Mouse (Mus musculus) neural tube, embryonic 13.5 days (tissue): ENCODE results near the gene C1qtnf2. TPM values are rescaled to one million over a fixed set of nuclear protein-coding genes. Genes with fewer than 3 reads are reported as not detected.

Experiments used
- ATAC-seq: fragments of 200-750 bp; cut with Nextera tagmentation; 2 replicates; pipeline ENCODE4 v1.8.0; 2017; ENCODE audit warnings: low read depth, mild to moderate bottlenecking, moderate TSS enrichment, moderate library complexity
- H3K27ac ChIP-seq: fragments of 300-500 bp; sonication (generic); replicated peaks from 2 replicates; pipeline ENCODE4 v1.5.1; 2015; ENCODE audit warnings: moderate library complexity, mild to moderate bottlenecking, inconsistent platforms
- H3K27me3 ChIP-seq: fragments of 300-500 bp; sonication (generic); 2 replicates; pipeline ENCODE4 v1.6.1; 2015; ENCODE audit warnings: mild to moderate bottlenecking, inconsistent platforms
- H3K36me3 ChIP-seq: fragments of 300-500 bp; sonication (generic); 2 replicates; pipeline ENCODE4 v1.6.1; 2015; ENCODE audit warnings: mild to moderate bottlenecking, inconsistent platforms
- H3K4me1 ChIP-seq: fragments of 300-500 bp; sonication (generic); replicated peaks from 2 replicates; pipeline ENCODE4 v1.6.1; 2015; ENCODE audit warnings: inconsistent platforms
- H3K4me2 ChIP-seq: fragments of 300-500 bp; sonication (generic); 2 replicates; pipeline ENCODE4 v1.6.1; 2015; ENCODE audit warnings: inconsistent platforms, mild to moderate bottlenecking, moderate library complexity
- H3K4me3 ChIP-seq: fragments of 300-500 bp; sonication (generic); 2 replicates; pipeline ENCODE4 v1.5.1; 2015; ENCODE audit warnings: mild to moderate bottlenecking, inconsistent platforms
- H3K9ac ChIP-seq: fragments of 300-500 bp; sonication (generic); 2 replicates; pipeline ENCODE4 v1.6.1; 2015; ENCODE audit warnings: moderate library complexity, mild to moderate bottlenecking, inconsistent platforms
- H3K9me3 ChIP-seq: fragments of 300-500 bp; sonication (generic); 2 replicates; pipeline ENCODE4 v1.6.1; 2016; ENCODE audit warnings: inconsistent platforms
- WGBS: fragments of 180-500 bp; shearing (Covaris S2); methylation state at CpG from one replicate; pipeline ENCODE4 v1.1.7; 2015; 5-methylcytosine and 5-hydroxymethylcytosine counted together
- polyA plus RNA-seq: library from polyadenylated mRNA; unstranded; fragments of >200 nt; fragmentation: Nextera tagmentation; extraction: Ambion mirVana; gene quantifications from 2 replicates; pipeline ENCODE4 v1.2.1, GENCODE M21; 2015

The C1qtnf2 gene
- polyA plus RNA-seq, 1 experiment from 2014 or later = 12.5 TPM

DNA sequence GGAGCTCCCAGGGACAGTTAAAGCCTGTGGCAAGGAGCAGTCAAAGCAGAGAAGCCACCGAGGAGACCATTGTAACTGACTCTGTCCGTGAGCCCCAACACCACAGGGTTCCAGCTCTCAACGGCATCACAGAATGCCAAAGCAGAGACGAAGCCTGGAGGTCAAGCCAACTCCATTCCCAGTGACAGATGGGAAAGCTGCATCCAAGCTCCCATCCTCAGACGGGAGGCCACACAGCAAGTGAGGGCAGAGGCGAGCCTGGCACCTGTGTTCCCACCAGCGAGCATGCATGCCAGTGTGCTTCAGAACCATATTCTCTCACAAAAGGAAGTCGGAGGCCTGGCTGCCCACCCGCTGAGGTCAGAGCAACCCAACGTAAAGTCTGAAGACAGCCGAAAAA is 43.6 kb downstream of the C1qtnf2 start:
- no peaks in the 10 kb centered on the region for H3K36me3 ChIP-seq
- no peaks in the 10 kb centered on the region for H3K27me3 ChIP-seq
- no peak overlapping the region for H3K27ac ChIP-seq
- H3K4me2 ChIP-seq = no peak overlapping the region
- no peak overlapping the region for H3K9ac ChIP-seq
- no peaks in the 10 kb centered on the region for H3K9me3 ChIP-seq
- H3K4me1 ChIP-seq = no peaks in the 10 kb centered on the region
- no peak for ATAC-seq
- WGBS = 75% methylated on average over 11 of the region's 11 CpGs
- no peak overlapping the region for H3K4me3 ChIP-seq

DNA sequence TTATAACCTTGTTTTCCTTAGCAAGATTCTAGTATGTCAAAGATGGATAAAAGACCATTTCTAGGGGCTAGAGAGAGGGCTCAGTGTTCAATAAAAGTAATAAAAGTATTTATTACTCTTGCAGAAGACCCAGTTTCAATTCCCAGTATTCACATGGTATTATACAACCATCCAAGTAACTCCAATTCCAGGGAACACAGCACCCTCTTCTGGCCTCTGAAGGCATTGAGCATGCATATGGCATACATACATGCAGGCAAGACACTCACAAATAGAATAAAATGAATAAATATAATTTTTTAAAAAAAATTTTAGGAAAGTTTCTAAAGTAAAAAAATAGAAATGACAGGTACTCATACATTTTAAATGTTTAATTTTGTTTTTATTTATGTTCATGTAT is 44.0 kb downstream of the C1qtnf2 start:
- Histone ChIP-seq H3K4me3 (no peak overlapping the region), H3K36me3 (no peaks in the 10 kb centered on the region), H3K4me1 (no peaks in the 10 kb centered on the region), H3K4me2 (no peak overlapping the region), H3K9ac (no peak overlapping the region), H3K27ac (no peak overlapping the region), H3K27me3 (no peaks in the 10 kb centered on the region), H3K9me3 (no peaks in the 10 kb centered on the region)
- no peak for ATAC-seq

DNA sequence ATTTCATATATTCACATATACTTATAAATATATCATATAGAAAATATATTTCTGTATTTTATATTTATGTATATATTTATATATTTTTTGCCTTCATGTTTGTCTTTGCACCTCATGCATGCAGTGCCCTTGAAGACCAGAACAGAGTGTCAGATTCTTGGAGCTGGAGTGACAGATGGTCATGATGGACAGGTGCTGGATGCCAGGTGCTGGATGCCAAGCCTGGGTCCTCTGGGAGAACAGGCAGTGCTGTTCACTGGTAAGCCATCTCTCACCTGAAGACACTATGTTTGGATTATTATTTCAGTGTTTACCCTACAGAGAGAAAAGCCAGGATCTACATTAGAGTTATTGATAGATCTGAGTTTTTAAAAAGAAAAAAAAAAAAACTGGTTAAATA is 44.7 kb downstream of the C1qtnf2 start:
- no peaks in the 10 kb centered on the region for H3K36me3 ChIP-seq
- H3K27me3 ChIP-seq = no peaks in the 10 kb centered on the region
- no peak for ATAC-seq
- H3K4me3 ChIP-seq = no peak overlapping the region
- no peak overlapping the region for H3K27ac ChIP-seq
- no peaks in the 10 kb centered on the region for H3K9me3 ChIP-seq
- H3K4me2 ChIP-seq = no peak overlapping the region
- no peak overlapping the region for H3K9ac ChIP-seq
- H3K4me1 ChIP-seq = no peaks in the 10 kb centered on the region

DNA sequence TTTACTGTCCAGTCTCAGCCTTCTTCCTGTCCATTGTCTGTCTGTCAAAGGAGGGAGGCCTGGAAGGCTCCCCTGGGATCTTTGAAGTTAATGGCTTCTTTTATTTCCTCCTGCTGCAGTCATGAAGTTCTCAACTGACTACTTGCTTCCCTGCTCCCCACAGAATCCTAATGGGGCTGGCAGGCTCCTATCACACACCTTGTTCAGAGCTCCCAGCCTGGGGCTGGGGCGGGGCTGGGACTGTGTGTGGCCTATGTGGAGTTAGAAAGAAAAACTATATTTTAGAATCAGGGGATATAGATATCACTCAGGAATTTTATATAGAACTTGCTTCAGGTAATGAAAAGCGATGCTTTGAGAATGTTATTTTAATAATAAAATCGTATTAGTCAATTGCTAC is 46.4 kb downstream of the C1qtnf2 start:
- Histone ChIP-seq H3K4me3 (no peak overlapping the region), H3K9ac (no peak overlapping the region), H3K4me2 (no peak overlapping the region), H3K27me3 (no peaks in the 10 kb centered on the region), H3K36me3 (no peaks in the 10 kb centered on the region), H3K9me3 (no peaks in the 10 kb centered on the region), H3K27ac (no peak overlapping the region), H3K4me1 (no peaks in the 10 kb centered on the region)
- ATAC-seq = no peak
- 73% methylated on average over 3 of the region's 3 CpGs for WGBS

DNA sequence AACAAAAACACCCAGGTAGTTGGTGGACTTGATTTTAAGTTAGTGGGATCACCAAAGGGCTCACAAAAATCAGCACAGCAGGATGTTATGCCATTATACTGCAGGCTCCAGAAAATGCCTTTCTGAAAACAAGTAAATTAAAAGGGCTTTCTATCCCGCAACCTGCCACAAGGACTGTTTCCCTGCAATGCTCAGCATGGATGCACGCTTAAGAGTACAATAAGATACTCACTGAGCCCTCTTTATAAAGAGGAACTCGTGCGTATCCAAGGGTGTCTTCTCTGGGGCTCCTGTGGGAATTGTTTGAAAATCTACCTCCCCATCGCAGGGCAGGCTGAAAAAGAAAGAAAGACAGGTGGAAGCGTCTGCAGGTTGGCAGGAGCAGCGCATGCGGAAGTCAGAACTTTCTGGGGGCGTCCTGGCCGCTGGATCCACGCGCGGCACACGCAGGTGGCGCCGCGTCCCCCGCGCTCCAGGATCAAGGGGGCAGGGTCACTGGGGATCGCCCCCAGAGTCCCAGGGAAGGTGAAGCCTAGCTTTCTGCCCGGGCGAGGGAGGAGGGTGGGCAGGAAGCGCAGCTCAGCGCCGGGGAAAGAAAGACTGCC is 54.1 kb downstream of the C1qtnf2 start:
- ATAC-seq = peak; percentile 49
- WGBS = under 1% methylated on average over 25 of the region's 25 CpGs
- H3K4me2 ChIP-seq = peak overlapping the region; percentile 89
- no peaks in the 10 kb centered on the region for H3K9me3 ChIP-seq
- H3K27ac ChIP-seq = peak overlapping the region; percentile 88
- peaks cover 42% of the 10 kb centered on the region for H3K4me1 ChIP-seq
- H3K27me3 ChIP-seq = no peaks in the 10 kb centered on the region
- peak overlapping the region; percentile 90 for H3K4me3 ChIP-seq
- H3K9ac ChIP-seq = peak overlapping the region; percentile 83
- peaks cover 2% of the 10 kb centered on the region; the same call in 1 of the 2 replicates for H3K36me3 ChIP-seq

DNA sequence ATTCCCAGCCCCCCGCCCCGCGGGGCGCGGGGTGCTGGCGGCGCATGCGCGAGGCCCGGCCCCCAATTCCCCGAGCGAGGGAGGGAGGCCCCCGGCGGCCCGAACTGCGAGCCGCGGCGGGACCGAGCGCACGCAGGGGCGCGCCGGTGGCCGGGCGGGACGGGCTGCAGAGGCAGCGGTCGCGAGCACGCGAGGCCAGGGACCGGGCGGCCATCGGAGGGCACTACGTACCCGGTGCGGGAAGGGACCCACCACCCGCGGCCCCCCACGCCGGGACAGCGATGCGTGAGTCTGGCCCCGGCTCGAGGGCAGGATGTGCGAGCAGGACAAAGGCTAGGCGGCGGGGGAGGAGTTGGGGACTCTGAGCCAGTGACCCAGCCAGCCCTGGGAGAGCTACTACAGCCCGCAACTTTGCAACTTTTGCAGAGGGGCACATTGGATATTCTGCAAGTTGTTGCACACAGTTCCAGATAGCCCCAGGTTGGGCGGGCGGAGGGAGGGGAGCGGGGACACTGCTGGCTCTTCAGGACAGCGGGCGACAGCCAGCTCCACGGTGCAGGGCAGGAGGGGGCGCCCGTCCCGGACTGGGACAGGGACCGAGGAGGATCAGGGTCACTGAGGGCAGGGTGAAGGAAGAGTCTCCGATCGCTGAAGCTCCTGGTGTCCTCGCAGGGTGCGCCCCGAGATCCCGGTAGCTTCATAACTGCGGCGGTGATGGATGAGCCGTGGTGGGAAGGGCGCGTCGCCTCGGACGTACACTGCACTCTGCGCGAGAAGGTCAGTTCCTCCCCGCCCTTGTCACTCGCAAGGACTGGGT is 54.8 kb downstream of the C1qtnf2 start, which contains the start of gene Ccnjl:
Gene Ccnjl (plus strand): TSS at position 102 of the 817 bp plus-strand sequence.
- peak; percentile 83 for ATAC-seq
- Histone ChIP-seq H3K27ac (peak within 1 kb of the TSS; percentile 88), H3K36me3 (peaks cover 9% of the 10 kb centered on the region; the same call in 1 of the 2 replicates), H3K9ac (peak within 1 kb of the TSS; percentile 83), H3K9me3 (no peaks in the 10 kb centered on the region), H3K27me3 (no peaks in the 10 kb centered on the region), H3K4me2 (peak within 1 kb of the TSS; percentile 89), H3K4me1 (peaks cover 45% of the 10 kb centered on the region), H3K4me3 (peak within 1 kb of the TSS; percentile 90)
- WGBS = under 1% methylated on average over 78 of the region's 79 CpGs

DNA sequence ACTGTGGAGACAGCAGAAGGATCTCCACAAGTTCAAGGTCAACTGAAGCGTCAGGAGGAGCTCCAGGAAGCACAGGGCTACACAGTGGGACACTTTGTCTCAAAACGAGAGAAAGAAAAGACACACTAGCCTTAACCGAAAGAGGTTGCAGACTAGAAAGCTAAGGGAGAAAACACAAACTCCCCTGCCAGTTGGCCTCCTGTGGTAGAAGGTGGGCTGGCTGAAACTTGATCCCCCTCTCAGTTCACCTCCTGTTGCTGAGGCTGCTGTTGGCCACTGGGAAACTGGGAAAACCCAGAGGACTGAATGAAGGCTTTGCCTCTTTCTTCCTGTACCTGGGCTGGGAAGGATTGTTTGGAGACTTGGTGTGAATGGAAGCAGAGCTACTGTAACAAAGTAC is 56.0 kb downstream of the C1qtnf2 start:
- H3K27me3 ChIP-seq = no peaks in the 10 kb centered on the region
- peak overlapping the region; percentile 89 for H3K4me2 ChIP-seq
- H3K4me1 ChIP-seq = peaks cover 45% of the 10 kb centered on the region
- peak overlapping the region; percentile 6; the same call in 1 of the 2 replicates for H3K9ac ChIP-seq
- peak overlapping the region; percentile 90 for H3K4me3 ChIP-seq
- H3K27ac ChIP-seq = peak overlapping the region; percentile 23; the same call in 1 of the 2 replicates
- H3K9me3 ChIP-seq = no peaks in the 10 kb centered on the region
- peaks cover 20% of the 10 kb centered on the region; the same call in 1 of the 2 replicates for H3K36me3 ChIP-seq
- ATAC-seq = no peak
- 6% methylated on average over 3 of the region's 3 CpGs for WGBS

DNA sequence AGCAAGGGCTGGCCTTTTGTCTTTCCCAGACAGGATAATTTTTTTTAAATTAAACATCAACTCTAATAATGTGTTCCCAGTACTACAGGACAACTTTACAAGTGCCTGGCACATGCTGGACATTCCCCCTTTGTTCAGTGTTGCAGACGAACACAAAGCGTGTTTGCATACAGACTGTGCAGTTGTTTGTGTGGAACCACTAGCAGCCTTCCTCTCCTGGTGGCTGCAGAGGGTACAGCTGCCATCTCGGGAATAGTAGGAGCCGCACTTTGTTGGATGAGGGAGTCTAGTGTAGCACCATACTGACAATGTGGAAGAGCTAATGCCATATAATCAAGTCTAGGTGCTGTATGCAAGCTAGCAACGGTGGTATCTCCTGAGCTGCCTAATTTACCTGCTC is 57.5 kb downstream of the C1qtnf2 start:
- Histone ChIP-seq H3K4me2 (peak overlapping the region; percentile 89), H3K27ac (peak overlapping the region; percentile 49; the same call in 1 of the 2 replicates)
- ATAC-seq = no peak

DNA sequence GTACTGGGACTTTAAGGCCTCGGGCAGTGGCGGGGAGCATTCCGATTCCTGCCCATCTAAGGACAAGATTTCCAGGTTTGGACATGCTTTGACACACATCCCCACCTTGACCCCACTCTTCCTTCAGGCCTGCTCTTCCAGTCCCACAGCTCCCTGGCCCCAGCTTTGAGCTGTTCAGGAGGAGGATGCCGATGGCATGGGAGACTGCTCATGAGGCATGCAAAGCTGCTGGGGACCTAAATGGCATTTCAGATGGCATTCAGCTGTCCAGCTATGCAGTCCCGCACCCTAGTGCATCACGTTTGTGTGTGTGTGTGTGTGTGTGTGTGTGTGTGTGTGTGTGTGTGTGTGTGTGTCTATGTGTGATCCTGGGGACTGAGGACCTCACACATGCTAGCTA is 63.0 kb downstream of the C1qtnf2 start:
- Histone ChIP-seq H3K27me3 (no peaks in the 10 kb centered on the region), H3K4me3 (no peak overlapping the region), H3K4me1 (peaks cover 36% of the 10 kb centered on the region), H3K4me2 (no peak overlapping the region), H3K36me3 (peaks cover 28% of the 10 kb centered on the region; the same call in 1 of the 2 replicates), H3K27ac (no peak overlapping the region), H3K9me3 (no peaks in the 10 kb centered on the region), H3K9ac (no peak overlapping the region)
- WGBS = 86% methylated on average over 6 of the region's 6 CpGs
- no peak for ATAC-seq

More for the DNA sequence above, 57.5 kb downstream of the C1qtnf2 start:
- Histone ChIP-seq H3K27me3 (no peaks in the 10 kb centered on the region), H3K9ac (0 out of 2 replicates have a peak overlapping the region, but pooled peaks have one; percentile 22), H3K4me3 (no peak overlapping the region), H3K36me3 (peaks cover 25% of the 10 kb centered on the region; the same call in 1 of the 2 replicates), H3K9me3 (no peaks in the 10 kb centered on the region), H3K4me1 (peaks cover 42% of the 10 kb centered on the region)
- WGBS = 50% methylated on average over 5 of the region's 5 CpGs

DNA sequence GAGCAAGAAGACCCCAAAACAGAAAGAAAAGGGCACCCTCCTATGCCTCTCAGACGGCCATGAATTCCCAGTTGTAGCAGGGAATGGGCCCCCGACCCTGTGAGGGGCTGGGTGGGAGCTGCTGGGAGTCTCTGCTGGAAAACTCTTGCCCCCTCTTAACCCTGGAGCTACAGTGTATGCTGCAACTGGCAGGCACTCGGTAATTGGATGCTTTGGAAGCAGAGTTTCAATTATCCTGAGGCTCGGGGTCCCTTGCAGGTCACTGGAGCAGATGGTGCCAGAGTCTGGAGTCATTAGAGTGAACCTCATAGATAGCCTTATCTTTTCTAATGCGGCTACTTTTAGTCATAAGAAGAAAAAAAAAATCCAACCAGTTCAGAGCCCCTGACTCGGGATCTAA is 65.8 kb downstream of the C1qtnf2 start:
- Histone ChIP-seq H3K27ac (peak overlapping the region; percentile 62), H3K9me3 (no peaks in the 10 kb centered on the region), H3K4me1 (peaks cover 27% of the 10 kb centered on the region), H3K4me3 (no peak overlapping the region), H3K4me2 (peak overlapping the region; percentile 14; the same call in 1 of the 2 replicates), H3K36me3 (peaks cover 20% of the 10 kb centered on the region), H3K27me3 (no peaks in the 10 kb centered on the region), H3K9ac (no peak overlapping the region)
- WGBS = 22% methylated on average over 6 of the region's 6 CpGs
- ATAC-seq = peak; percentile 59; the same call in 1 of the 2 replicates
